Mouse (Mus musculus): ENCODE measurements around the gene Tex13a.

Tex13a gene

DNA sequence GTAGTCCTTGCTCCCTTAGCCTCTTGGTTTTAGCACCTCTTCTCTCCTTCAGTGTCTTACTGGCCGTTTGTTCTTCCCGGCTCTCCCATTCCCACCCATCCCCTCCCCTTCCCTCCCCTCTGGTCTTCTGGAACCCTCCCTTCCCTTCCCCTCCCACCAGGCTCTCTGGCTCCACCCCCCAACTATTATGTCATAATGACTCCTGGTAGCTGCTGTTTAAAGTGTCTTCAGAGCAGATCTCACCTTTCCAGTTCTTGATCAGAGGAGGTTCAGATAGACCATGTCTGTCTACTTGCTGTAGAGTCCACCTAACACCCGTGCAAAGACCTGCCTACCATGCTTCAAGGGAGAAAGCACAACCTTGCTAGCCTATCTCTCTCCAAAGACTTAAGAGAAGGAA lies at the start of gene Tex13a:
Tex13a (minus strand) TSS at position 101 of the 400 bp plus-strand sequence.
- DNase-seq (ENCODE audit: low read depth, low spot score) = no peak

DNA sequence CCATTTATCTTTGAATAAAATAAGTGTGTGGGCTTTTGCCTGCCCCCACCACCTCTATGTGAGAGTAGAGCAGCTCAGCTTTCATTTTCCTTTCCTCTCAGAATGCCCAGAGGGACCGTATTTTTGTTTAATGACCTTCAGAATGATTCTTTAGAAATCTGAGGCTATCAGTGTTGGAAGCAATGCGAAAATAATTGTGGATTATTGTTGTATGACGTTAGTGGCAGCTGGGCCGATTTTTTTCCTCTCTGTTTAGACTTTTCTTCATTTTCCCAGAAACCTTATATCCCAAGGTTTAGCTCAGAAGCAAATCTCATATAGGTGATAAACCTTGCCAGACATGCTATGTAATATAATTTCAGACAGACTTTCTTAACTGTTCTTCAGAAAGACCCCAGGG lies 25.2 kb upstream of the Tex13a start:
- peak; percentile 2 for DNase-seq (ENCODE audit: low read depth, low spot score)

DNA sequence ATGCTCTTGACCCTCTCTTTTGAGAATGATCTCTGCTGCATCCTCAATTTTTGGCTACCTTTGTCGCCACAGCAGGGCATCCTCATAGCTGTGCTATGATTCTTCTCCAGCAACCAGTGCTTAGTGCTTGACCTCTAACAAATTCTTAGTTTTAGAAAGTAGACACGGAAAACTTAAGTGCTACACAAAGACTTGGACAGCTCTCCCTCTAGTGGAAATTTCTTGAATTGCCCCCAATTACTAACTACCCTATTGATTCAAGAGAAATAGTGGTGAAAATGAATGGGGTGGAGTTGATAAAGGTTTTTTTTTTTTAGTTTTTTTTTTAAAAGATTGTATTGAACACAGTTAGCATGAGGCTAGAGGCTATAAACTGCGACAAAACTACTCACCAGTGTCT lies 39.2 kb downstream of the Tex13a start:
- peak; percentile 18 for DNase-seq (ENCODE audit: low read depth, low spot score)
